Mouse (Mus musculus) liver, embryonic 15.5 days (tissue): ENCODE measurements around the gene Mepce. TPM values are rescaled to one million over a fixed set of nuclear protein-coding genes. Genes with fewer than 3 reads are reported as not detected.

Experiments used
- ATAC-seq: fragments of 200-750 bp; cut with Nextera tagmentation; 2 replicates; pipeline ENCODE4 v1.8.0; 2017; ENCODE audit warnings: moderate number of reproducible peaks, mild to moderate bottlenecking, moderate library complexity; ENCODE audit not compliant: insufficient read depth
- H3K27ac ChIP-seq: fragments of 300-500 bp; sonication (generic); replicated peaks from 2 replicates; pipeline ENCODE4 v1.5.1; 2015; ENCODE audit warnings: mild to moderate bottlenecking, inconsistent platforms
- H3K27me3 ChIP-seq: fragments of 300-500 bp; sonication (generic); 2 replicates; pipeline ENCODE4 v1.6.1; 2015; ENCODE audit warnings: mild to moderate bottlenecking, inconsistent platforms
- H3K36me3 ChIP-seq: fragments of 300-500 bp; sonication (generic); replicated peaks from 2 replicates; pipeline ENCODE4 v1.6.1; 2015; ENCODE audit warnings: moderate library complexity, mild to moderate bottlenecking, inconsistent platforms
- H3K4me1 ChIP-seq: fragments of 300-500 bp; sonication (generic); replicated peaks from 2 replicates; pipeline ENCODE4 v1.6.1; 2015; ENCODE audit warnings: inconsistent platforms
- H3K4me2 ChIP-seq: fragments of 300-500 bp; sonication (generic); 2 replicates; pipeline ENCODE4 v1.6.1; 2015; ENCODE audit warnings: moderate library complexity, mild to moderate bottlenecking, inconsistent platforms
- H3K4me3 ChIP-seq: fragments of 300-500 bp; sonication (generic); replicated peaks from 2 replicates; pipeline ENCODE4 v1.5.1; 2015; ENCODE audit warnings: mild to moderate bottlenecking, inconsistent platforms
- H3K9ac ChIP-seq: fragments of 300-500 bp; sonication (generic); 2 replicates; pipeline ENCODE4 v1.6.1; 2015; ENCODE audit warnings: moderate library complexity, mild to moderate bottlenecking, inconsistent platforms
- H3K9me3 ChIP-seq: fragments of 300-500 bp; sonication (generic); replicated peaks from 2 replicates; pipeline ENCODE4 v1.6.1; 2016; ENCODE audit warnings: inconsistent platforms
- WGBS: fragments of 180-500 bp; shearing (Covaris S2); methylation state at CpG from one replicate; pipeline ENCODE4 v1.1.7; 2015; ENCODE audit warnings: mixed read lengths; ENCODE audit not compliant: insufficient replicate concordance; 5-methylcytosine and 5-hydroxymethylcytosine counted together
- polyA plus RNA-seq: library from polyadenylated mRNA; unstranded; fragments of >200 nt; fragmentation: Nextera tagmentation; extraction: Ambion mirVana; gene quantifications from 2 replicates; pipeline ENCODE4 v1.2.1, GENCODE M21; 2015

The Mepce gene
- polyA plus RNA-seq, 1 experiment from 2014 or later: 4.0 TPM

DNA sequence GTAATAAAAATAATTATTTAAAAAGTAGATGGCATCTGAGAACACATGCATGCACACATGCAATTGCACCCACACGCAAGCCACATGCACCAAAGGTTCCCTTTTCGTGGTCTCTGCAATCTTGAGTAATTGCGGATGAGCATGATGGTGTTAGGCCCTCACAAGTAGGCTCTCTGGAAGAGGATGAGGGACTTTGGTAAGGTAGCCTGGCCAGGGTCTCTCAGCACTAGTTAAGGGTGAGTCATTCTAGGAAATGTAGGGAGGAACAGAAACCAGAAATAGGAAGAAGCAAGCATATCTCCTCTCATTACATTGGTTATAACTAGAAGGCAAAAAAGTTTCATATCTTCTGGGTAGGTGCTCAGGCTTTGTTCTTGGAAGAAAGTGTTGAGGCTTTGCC lies 37.6 kb upstream of the Mepce start:
- no peak for ATAC-seq
- no peaks in the 10 kb centered on the region for H3K36me3 ChIP-seq
- WGBS: 59% methylated on average over 3 of the region's 3 CpGs
- H3K27ac ChIP-seq: no peak overlapping the region
- no peak overlapping the region for H3K9ac ChIP-seq
- H3K4me1 ChIP-seq: peaks cover 2% of the 10 kb centered on the region; the same call in 1 of the 2 replicates
- no peaks in the 10 kb centered on the region for H3K9me3 ChIP-seq
- H3K4me3 ChIP-seq: no peak overlapping the region
- H3K27me3 ChIP-seq: no peaks in the 10 kb centered on the region
- H3K4me2 ChIP-seq: no peak overlapping the region

DNA sequence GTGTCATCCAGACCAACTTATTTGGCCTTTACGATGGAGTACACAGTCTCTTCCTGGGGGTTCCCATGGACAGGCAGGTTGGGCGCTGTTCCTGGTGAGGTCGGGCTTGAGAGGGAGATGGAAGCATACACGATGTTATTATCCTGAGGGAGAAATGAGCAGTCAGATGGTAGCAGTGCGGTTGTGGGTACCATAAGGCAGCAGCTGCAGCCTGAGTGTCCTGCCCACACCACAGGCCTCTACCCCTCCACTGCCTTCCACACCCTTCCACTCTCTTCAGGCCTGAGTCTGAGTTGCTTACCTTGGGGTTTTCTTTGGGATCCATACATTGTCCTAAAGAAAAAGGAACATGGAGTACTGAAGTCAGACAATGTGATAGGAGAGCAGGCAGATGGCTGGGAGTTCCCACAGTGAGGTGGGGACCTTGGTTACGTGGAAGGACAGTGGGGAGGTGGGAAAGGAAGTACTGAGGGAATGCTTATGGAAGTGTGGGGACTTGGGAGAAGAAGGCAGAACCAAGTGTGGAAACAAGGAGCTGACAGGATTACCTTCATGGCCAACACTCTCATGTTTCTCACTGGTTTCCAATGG lies 36.1 kb upstream of the Mepce start:
- H3K27ac ChIP-seq: no peak overlapping the region
- peaks cover 2% of the 10 kb centered on the region; the same call in 1 of the 2 replicates for H3K4me1 ChIP-seq
- ATAC-seq: no peak
- H3K27me3 ChIP-seq: no peaks in the 10 kb centered on the region
- H3K4me2 ChIP-seq: no peak overlapping the region
- 53% methylated on average over 6 of the region's 6 CpGs for WGBS
- no peak overlapping the region for H3K4me3 ChIP-seq
- H3K36me3 ChIP-seq: no peaks in the 10 kb centered on the region
- no peak overlapping the region for H3K9ac ChIP-seq
- H3K9me3 ChIP-seq: no peaks in the 10 kb centered on the region

DNA sequence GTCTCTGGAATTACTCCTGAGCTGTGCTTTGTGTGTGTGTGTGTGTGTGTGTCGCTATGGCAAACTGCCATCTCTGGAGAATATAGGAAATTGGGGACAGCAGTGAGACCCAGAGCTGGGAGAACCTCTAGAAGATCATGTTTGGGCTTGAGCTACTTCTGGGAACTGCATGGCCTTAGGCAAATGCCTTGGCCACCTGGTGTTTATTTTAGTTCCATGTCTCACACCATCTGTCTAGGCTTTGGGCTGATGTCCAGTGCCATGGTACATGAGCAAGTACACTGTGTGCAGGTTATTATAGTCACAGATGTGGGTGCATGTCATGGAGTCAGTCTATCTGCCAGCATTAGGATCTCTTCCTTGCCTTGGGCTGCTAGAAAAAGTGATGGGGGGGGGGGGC lies 35.1 kb upstream of the Mepce start:
- no peaks in the 10 kb centered on the region for H3K9me3 ChIP-seq
- no peaks in the 10 kb centered on the region for H3K36me3 ChIP-seq
- H3K4me2 ChIP-seq: no peak overlapping the region
- H3K27me3 ChIP-seq: no peaks in the 10 kb centered on the region
- no peak overlapping the region for H3K27ac ChIP-seq
- 69% methylated on average over 1 of the region's 1 CpGs for WGBS
- ATAC-seq: no peak
- no peak overlapping the region for H3K4me3 ChIP-seq
- peaks cover 2% of the 10 kb centered on the region; the same call in 1 of the 2 replicates for H3K4me1 ChIP-seq
- H3K9ac ChIP-seq: no peak overlapping the region

DNA sequence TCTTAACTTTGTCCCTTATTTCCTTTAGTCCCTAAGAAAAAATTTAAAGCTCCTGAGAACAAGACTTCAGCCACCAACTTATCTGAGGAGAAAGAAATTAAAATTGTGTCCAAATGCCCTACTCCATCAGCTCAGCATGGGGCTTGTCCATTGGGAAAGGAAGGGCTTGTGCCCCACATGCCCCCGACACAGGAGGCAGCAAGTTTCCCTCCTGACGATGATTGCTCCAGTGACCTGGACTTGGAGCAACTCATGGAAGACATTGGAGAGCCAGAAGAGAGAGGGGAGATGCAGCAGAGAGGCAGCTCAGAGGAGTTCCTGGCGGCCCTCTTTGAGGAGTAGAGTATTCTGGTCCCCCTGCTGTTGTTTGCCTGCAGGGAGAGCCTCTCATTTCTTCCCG lies 34.7 kb upstream of the Mepce start:
- no peaks in the 10 kb centered on the region for H3K36me3 ChIP-seq
- no peak overlapping the region for H3K9ac ChIP-seq
- H3K4me1 ChIP-seq: peaks cover 2% of the 10 kb centered on the region; the same call in 1 of the 2 replicates
- WGBS: 53% methylated on average over 4 of the region's 4 CpGs
- ATAC-seq: no peak
- no peak overlapping the region for H3K27ac ChIP-seq
- H3K9me3 ChIP-seq: no peaks in the 10 kb centered on the region
- no peaks in the 10 kb centered on the region for H3K27me3 ChIP-seq
- H3K4me3 ChIP-seq: no peak overlapping the region
- H3K4me2 ChIP-seq: no peak overlapping the region

DNA sequence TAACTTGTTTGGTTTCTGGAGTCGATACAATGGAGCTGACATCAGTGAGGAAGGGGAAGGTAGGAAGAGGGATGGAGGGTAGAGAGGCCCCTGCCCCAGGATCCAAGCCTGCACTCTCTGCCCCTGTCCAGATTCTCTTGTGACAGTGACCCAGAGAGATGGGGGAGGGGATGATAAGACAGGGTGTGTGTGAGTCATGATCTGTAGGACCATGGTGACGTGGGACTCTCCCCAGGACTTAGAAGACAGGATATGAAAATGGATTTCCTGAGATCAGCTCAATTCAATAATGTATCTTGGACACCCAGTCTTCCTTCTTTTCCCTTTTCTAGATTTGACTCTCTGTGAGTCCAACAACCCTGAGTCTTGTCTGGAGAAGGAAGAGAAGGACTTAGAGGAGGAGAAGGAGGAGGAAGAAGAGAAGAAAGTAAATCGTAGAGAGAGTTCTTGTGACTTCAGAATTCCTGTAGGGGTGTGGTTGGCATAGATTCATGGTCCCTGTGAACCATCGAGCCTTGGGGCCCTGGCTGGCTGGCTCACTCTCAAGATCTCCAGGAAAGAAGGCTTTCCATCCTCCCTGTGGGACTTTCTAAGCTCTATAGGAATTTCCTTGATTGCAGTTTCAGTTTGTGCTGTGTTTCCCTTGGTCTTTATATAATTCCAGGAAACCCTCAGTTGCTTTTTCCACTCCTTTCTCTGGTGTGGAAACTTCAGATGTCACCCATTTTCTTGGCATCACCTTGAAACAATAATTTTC lies 30.2 kb upstream of the Mepce start:
- Histone ChIP-seq H3K36me3 (no peaks in the 10 kb centered on the region), H3K27me3 (no peaks in the 10 kb centered on the region), H3K27ac (no peak overlapping the region), H3K4me3 (no peak overlapping the region), H3K9me3 (no peaks in the 10 kb centered on the region), H3K4me1 (no peaks in the 10 kb centered on the region), H3K9ac (no peak overlapping the region), H3K4me2 (no peak overlapping the region)
- no peak for ATAC-seq
- WGBS: 32% methylated on average over 4 of the region's 4 CpGs

DNA sequence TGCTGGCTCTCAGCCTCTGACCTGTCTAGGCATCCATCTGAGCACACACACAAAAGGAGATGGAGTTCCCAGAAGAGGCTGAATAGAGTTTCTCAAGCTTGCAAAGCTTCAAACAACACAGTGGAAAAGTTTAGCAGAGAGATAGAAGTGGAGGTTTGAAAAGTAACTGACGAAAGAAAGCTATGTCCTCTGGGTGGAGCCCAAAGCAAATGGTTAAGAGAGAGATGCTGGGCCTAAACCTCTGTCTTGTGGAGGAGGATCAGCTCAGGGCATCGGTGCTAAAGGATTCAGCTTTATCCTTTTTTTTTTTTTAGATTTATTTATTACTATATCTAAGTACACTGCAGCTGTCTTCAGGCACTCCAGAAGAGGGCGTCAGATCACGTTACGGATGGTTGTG lies 20.9 kb upstream of the Mepce start:
- Histone ChIP-seq H3K36me3 (no peaks in the 10 kb centered on the region), H3K27me3 (no peaks in the 10 kb centered on the region), H3K9ac (no peak overlapping the region), H3K27ac (no peak overlapping the region), H3K9me3 (no peaks in the 10 kb centered on the region), H3K4me1 (no peaks in the 10 kb centered on the region), H3K4me2 (no peak overlapping the region), H3K4me3 (no peak overlapping the region)
- no peak for ATAC-seq
- WGBS: 70% methylated on average over 5 of the region's 5 CpGs

DNA sequence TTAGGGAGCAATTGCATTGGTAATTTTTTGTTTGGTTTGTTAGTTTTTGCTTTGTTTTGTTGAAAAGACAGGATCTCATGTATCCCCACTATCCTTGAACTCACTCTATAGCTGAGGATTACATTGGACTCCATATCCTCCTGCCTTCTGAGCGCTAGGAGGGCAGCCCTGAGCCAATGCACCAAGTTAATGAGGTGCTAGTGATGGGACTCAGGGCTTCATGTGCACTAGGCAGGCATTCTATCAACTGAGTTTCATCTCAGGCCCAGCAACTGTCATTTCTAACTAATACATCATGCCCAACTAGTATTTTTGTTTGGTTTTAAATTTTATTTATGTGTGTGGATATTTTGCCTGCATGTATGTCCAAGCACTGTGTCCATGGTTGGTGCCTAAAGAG lies 18.7 kb upstream of the Mepce start:
- Histone ChIP-seq H3K4me3 (no peak overlapping the region), H3K36me3 (no peaks in the 10 kb centered on the region), H3K27me3 (no peaks in the 10 kb centered on the region), H3K4me1 (no peaks in the 10 kb centered on the region), H3K4me2 (no peak overlapping the region), H3K27ac (no peak overlapping the region), H3K9ac (no peak overlapping the region), H3K9me3 (no peaks in the 10 kb centered on the region)
- WGBS: 42% methylated on average over 1 of the region's 1 CpGs
- no peak for ATAC-seq

DNA sequence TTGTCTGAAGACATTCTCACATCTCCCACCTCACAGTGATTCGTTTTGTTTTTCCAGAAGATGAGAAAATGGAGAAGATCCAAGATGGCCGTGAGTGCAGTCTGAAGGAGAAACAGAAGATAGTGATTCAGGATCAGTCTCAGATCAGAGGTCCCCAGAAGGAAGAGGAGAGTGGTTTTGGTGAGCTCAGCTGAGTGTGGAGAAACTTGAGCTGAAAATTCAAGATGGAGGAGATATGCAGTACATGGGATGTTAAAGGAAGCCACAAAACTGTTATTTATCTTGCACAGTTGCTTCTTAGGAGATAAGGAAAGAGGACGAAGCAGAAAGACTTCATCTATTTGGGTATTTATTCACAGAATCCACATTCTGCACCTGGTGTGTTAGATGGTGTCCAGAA lies 13.5 kb upstream of the Mepce start:
- Histone ChIP-seq H3K27me3 (no peaks in the 10 kb centered on the region), H3K4me3 (no peak overlapping the region), H3K4me2 (no peak overlapping the region), H3K4me1 (no peaks in the 10 kb centered on the region), H3K9me3 (no peaks in the 10 kb centered on the region), H3K36me3 (no peaks in the 10 kb centered on the region), H3K27ac (no peak overlapping the region), H3K9ac (no peak overlapping the region)
- ATAC-seq: no peak
- WGBS: 41% methylated on average over 3 of the region's 3 CpGs

DNA sequence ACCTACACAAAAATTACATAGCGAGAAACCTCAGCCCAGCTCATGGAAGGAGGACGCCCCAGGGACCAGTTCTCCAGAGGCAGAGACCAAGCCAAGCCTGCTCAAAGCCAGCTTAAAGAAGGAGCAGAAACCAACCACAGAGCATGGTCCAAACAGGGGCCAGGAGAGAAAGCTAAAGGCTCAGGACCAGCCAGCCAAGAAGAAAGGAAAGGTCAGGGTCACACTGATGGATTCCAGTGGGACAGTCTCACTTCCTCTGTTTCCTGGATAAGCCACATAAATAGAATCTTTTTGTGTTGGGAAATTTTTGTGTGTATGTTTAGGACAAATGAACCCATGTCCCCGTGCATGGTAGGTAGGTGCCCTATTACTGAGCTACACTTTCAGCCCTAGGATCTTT lies 9.2 kb upstream of the Mepce start:
- WGBS: 50% methylated on average over 3 of the region's 3 CpGs
- H3K27ac ChIP-seq: no peak overlapping the region
- no peak for ATAC-seq

DNA sequence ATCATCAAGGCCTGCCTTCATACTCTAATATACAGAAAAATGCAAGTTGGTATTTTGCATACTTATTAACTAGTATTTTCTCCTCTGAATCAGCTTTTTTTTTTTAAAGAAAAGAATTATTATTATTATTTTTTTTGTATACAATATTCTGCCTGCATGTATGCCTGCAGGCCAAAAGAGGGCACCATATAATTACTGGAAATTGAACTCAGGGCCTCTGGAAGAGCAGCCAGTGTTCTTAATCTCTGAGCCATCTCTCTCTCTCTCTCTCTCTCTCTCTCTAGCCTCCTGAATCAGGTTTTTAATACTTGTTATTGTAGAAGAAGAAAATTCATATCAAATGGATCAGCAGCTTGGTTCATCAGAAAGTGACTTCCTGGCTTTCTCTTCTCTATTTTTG lies 4.1 kb upstream of the Mepce start:
- Histone ChIP-seq H3K27ac (no peak overlapping the region), H3K9me3 (no peaks in the 10 kb centered on the region), H3K4me1 (peaks cover 11% of the 10 kb centered on the region), H3K27me3 (peaks cover 12% of the 10 kb centered on the region; the same call in 1 of the 2 replicates), H3K4me2 (no peak overlapping the region), H3K4me3 (no peak overlapping the region), H3K36me3 (no peaks in the 10 kb centered on the region), H3K9ac (no peak overlapping the region)
- no peak for ATAC-seq

More for the DNA sequence above, 9.2 kb upstream of the Mepce start:
- Histone ChIP-seq H3K4me3 (no peak overlapping the region), H3K9ac (no peak overlapping the region), H3K9me3 (no peaks in the 10 kb centered on the region), H3K4me2 (no peak overlapping the region), H3K36me3 (no peaks in the 10 kb centered on the region), H3K4me1 (no peaks in the 10 kb centered on the region), H3K27me3 (no peaks in the 10 kb centered on the region)

DNA sequence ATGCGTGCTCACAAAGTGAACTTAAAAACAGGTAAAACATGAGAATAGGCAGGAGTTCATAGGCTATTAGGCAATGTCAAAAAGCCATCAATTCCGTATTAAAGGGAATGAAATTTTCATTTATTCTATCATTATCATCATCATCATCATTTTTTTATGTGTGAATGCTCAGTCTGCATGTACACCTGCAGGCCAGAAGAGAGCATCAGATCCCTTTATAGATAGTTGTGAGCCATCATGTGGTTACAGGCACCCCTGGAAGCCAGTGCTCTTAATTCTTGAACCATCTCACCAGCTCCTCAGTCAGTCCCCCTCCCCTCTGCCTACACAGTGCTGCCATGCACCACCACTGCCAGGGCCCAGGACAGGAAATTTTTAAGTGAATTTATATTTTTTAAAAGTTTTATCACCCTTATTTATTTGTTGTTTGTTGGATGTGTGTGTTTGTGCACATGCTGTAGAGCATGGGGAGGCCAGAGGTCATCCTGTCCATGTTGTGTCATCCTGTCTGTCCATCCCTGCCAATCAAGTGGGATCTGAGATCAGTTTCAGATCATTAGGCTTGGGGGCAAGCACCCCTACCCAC lies 1.6 kb upstream of the Mepce start:
- Histone ChIP-seq H3K9ac (no peak overlapping the region), H3K27me3 (peaks cover 12% of the 10 kb centered on the region; the same call in 1 of the 2 replicates), H3K9me3 (no peaks in the 10 kb centered on the region), H3K4me2 (no peak overlapping the region), H3K36me3 (peaks cover 9% of the 10 kb centered on the region), H3K4me1 (peaks cover 27% of the 10 kb centered on the region), H3K27ac (no peak overlapping the region), H3K4me3 (no peak overlapping the region)
- 79% methylated on average over 2 of the region's 2 CpGs for WGBS
- ATAC-seq: no peak
